Mouse (Mus musculus): ENCODE results near the gene Tle6.

The Tle6 gene

DNA sequence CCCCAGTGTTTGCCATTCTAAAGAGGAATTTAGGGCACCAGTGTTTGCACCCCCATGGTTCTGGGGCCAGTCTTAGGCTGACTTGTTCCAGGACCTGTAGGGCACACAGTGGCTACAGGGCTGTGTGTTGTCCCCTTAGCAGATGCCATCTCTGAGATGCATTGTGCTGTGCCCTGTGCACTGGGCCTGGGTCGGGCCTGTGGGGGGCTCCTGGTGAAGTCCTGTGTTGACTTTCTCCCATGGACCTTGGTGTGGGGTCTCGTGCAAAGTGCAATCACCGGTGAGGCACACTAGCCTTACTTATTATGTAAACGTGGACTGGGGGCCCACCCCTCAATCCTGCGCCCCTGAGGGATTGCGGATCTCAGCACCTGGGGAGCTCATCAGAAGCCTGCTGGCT is 38.5 kb downstream of the Tle6 start:
- DNase-seq (ENCODE audit: low spot score) = no peak

DNA sequence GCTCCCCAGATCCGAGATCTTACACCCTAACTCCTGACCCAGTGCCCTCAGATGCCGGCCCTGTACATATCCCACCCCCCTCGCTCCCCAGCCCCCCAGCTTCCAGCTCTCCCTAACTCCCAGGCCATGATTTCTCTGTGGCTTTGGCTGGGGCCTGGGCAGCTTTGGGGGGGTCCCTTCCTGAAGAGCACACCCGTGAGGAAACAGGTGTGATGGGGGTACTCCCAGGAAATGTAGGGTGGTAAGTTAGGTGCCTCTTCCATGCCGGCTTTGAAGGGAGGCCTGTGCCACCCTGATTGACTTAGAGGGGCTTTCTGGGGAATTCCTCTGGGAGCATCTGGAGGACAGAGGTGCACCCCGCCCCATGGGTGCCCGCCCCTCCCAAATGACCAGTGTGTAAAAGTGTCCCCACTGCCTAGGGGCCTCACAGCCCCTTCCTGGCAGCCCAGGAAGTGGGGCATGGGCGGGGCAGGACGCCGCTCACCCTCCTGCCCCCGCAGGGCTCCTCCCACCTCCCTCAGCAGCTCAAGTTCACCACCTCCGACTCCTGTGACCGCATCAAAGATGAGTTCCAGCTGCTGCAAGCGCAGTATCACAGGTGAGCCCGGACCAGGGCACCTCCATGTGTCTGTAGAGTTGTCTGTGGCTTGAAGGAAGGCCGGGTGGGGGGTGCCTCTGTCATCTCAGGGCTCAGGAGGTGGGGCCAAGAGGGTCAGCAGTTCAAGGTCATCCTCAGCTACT is 40.0 kb downstream of the Tle6 start:
- DNase-seq (ENCODE audit: low spot score) = peak; percentile 94

DNA sequence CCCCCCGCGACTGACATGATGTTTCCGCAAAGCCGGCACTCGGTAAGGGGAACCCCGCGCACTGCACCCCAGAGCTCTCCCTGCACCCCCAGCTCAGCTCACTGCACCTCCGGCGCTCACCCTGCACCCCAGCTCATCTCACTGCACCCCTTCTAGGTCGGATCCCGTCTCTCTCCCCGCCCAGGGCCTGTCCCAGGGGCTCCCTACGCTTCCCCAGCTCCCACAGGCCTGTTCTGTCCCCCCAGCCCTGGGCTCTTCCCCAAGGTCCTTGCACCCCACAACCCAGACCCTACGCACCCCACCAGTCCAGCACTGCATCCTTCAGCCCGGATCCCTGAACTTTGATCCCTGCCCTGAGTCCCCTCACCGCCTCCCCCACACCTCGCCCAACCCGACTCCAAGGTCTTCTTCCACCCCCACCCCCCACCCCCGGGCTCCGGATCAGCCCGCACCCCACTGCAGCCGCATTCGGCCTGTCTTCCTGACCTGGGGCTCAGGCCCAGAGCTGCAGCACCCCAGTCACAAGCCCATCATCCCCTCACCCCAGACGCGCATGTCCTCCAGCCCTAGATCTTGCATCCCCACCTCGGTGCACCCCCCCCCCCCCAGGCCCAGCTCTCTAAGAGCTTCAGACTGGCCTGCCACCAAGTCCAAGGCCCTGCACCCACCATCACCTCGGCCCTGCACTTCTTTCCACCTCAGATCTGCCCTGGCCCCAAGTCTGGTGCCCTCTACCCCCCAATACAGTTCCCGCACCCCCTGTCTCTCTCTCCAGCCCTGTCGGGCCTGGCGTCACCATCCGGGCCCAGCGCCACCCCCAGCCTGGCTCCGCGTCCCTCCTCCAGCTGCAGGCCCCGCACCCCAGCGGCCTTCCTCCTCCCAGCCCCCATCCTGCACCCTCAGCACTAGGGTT is 41.0 kb downstream of the Tle6 start:
- peak; percentile 63 for DNase-seq (ENCODE audit: low spot score)

DNA sequence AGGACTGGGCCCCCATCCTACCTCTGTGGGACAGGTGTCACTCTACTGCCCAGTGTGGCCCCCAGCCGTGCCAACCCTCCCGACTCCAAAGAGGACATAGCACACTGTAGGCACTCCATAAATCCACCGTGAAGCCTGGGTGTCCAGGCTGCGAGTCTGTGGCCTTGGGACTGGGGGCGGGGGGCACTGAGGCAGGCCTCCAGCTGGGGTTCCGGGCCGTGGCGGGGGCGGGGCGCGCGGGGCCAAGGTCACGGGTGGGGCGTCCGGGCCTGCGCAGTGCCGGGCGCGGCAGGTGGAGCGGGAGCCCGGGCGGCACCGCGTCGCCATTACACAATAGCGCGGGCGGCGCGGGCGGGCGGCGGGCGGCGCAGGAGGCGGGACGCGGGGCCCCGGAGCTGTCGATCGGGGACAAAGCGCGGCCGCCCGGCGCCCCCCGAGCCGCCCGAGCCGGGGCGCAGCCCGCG is 41.7 kb downstream of the Tle6 start, which contains the start of gene Aes:
TSS of gene Aes (plus strand) at position 326 of the 464 bp plus-strand sequence.
- peak; percentile 74 for DNase-seq (ENCODE audit: low spot score)

DNA sequence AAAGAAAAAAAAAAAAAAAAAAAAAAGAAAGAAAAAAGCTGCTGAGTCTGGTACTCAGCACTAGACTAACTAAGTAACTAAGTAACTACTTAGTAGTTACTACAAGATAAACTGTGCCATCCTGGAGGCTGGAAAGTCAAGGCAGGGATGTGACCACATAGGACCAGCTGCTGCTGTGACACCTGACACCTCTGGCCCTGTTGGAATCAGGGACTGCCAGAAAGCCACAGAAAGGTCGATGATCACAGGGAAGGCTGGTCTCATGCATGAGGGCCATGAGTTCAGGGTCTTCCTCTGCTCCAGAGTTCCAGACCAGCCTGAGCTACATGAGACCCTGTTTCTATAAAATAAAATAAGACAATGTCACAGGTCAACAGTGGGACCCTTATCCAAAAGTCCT is 43.4 kb downstream of the Tle6 start:
- DNase-seq (ENCODE audit: low spot score) = no peak

DNA sequence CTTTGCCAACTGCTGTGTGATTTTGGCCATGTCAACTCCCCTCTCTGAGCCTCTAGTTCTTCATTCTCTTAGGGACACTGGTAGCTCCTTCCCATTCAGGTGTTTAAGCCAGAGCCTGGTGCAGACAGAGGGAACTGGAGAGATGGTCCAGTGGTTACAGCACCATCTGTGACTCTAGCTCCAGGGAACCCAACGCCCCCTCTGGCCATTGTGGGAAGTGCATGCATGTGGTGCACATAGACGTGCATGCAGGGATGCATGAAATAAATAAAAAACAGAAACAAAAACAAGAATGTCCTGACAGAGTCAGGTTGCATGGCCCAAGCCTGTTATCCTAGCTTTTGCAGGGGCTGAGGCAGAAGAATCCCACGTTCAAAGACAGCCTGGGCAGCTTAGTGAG is 44.6 kb downstream of the Tle6 start:
- no peak for DNase-seq (ENCODE audit: low spot score)

DNA sequence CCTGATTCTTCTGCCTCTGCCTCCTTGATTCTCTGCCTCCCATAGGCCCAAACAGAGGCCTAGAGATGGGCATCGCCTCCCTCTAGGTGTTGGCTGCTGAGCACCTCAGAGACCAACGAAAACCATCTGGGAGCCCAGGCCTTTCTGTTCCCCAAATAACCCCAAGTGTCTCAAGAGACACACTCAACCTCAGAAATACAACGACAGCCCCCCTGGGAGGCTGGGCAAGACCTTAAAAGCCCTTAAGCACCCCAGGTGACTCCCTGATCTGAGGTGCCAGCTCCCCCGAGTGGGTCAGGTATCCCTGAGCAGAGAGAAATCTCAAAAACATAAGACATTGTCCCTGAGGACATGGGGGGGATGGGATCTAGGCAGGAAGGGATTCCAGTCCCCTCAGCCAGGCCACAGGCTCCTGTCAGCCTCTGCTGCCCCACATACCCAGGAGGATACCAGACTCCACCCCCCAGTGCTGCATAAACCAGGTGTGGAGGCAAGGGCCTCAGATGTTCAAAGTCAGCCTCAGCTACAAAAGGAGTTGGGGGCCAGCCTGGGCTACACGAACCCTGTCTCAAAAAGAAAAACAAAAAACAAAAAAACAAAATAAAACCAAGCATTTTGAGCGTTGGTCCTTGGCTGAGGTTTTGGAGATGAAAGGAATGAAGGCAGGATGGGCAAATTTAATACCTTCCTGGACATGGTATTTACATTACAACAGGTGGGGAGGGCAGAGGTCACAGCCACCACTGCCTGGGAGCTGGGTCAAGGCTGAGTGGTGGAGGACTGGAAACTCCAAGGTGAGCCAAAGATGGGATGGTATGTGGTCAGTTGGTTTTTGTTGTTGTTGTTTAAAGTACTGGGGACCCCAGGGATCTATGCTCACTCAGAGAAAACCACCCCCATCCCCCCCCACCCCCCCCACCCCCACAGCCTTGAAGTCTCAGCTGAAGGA is 46.8 kb downstream of the Tle6 start:
- DNase-seq (ENCODE audit: low spot score) = no peak

DNA sequence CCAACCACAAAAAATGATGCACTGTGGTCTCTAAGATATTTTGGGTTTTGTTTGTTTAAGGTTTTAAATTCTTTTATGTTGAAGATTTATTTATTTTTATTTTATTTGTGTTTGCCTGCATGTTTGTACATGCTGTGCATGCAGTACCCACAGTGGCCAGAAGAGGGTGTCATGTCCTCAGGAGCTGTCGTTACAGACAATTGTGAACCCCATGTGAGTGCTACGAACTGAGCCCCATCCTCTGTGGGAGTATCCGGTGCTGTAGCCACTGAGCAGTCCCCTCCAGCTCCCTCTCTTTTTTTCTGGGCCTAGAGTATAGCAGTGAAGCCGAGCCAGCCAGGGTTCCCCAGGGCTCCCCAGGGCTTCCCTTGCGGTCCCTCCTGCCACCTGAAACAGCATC is 47.6 kb downstream of the Tle6 start:
- DNase-seq (ENCODE audit: low spot score) = peak; percentile 47

DNA sequence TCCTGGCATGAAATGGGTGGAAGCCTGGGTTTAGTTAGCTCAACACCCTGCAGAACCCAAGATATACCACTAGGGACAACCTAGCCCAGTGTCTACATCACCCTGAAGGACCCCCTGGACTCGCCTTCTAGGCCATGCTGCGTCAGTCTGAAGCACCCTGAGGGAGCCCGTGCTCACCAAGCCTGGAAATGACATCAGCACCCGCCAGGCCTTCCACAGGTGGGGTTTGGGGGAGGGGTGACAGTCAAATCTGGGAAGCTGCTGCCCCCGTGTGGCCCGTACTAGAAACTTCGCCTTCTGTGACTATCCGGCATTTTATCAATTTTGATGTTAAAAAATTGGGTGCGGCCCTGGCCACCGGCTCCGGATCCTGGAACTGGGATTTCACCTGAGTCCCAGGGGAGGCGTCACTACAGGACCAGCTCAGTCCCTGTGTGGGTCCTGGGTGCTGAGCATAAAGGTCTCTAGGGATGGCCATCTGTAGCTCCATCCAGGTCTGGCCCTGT is 49.2 kb downstream of the Tle6 start:
- peak; percentile 93 for DNase-seq (ENCODE audit: low spot score)

DNA sequence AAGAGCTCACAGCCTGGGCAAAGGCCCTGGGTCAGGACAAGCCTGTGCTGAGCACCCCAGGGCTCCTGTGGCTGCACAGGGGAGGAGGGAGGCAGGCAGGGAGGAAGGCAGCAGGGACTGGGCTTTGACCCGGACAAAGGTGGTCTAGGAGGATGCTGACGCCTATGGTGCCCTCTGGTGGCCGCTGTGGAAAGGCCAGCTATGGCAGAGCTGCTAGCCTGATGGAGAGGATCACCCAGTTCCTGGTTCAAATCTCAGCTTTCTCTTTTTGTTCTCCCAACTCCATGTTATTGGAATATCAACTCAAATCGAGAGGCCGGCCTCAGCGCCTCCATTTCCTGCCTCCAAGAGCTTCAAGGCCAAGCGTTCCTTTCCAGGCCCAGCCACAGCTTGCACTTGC is 50.6 kb downstream of the Tle6 start:
- peak; percentile 72 for DNase-seq (ENCODE audit: low spot score)

DNA sequence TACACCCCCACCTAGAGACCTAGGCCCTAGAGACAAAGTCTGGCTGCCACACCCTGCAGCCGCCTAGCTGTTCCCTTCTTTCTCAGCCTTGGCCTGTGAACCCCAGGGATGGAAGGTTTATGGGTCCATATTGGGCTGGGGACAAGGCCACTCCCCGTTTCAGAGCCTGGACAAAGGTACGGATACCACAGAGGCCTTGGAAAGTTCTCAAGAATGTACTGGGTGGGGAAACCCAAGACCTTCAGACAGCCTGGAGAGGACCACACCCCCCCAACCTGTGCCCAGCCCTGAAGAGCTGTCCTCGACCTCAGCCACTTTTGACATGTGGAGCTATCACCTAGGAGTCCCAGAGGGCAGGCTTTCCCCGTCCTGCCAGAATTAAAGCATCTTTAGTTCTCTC is 51.9 kb downstream of the Tle6 start:
- no peak for DNase-seq (ENCODE audit: low spot score)

DNA sequence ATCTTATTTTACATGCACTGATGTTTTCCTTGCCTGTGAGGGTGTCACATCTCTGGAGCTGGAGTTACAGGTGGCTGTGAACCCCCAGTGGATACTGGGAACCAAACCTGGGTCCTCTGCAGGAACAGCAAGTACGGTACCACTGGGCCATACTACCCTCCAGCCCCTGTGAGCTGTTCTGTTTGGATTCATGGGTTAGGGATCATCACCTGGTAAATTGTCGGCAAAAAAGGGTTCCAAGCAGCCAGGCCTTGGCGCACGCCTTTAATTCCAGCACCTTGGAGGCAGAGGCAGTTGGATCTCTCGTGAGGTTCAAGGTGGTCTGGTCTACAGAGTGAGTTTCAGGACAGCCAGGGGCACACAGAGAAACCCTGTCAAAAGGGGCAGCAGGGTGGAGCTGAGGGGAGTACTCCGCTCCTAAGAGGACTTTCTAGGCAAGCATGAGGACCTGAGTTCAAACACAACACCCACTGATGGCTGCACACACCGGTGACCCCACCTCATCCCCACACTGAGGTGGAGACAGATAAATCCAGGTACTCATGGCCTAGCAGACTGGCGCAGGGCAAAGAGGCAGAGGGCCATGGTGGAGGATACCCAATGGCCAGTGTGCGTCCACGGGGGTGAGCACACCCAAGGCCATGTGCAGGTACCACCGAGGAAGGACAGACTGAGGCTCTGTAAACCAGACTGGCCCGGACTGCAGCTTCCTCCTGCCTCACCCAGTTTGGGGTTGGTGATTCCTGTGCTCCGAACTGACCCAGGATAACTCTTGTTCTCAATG is 53.9 kb downstream of the Tle6 start:
- no peak for DNase-seq (ENCODE audit: low spot score)

DNA sequence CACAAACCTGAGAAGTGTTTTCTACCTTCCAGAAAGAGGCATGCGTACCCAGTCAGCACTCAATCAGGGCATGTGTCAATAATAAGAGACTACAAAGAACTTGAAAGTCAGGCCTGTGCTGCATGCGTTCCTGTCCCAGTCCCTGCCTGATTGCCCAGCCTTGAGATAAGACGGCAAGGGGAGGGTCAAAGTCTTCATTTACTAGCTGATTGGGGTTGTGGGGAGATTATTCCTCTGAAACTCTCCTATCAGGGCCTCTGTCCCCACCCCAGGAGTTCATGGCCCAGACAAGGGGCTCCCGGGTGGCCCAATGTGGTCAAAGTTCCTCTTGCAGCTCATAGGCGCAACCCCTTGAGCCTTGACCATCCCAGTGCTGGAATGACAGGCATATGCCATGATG is 54.5 kb downstream of the Tle6 start:
- DNase-seq (ENCODE audit: low spot score) = no peak

DNA sequence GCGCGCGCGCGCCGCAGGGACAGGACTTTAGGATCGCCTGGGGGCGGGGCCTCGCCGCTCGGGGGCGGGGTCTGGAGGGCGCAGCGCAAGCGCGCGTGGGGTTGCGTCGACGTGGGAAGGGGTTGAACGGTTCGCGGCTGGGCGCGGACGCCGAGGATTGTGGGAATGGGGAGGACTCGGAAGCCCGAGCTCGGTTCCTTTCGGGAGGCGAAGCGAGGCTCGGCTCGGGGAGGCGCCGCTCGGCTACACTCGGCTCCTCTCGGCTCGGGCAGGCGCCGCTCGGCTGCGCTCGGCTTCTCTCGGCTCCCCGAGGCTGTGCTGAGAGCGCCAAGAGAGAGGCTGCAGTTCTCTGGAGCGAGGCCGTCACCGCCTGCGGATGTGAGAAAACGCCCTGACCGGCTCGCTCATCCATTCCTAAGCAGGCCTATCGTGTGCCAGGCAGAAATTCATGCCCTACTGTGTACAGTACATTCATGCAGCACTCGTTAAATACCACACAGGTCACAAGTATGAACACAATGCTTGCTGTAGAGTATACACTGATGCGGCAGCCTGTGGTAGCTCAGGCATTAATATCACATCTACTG is 55.6 kb downstream of the Tle6 start, which contains the start of gene Gna11:
TSS of gene Gna11 (minus strand) at position 30 of the 587 bp plus-strand sequence.
- peak; percentile 99 for DNase-seq (ENCODE audit: low spot score)

DNA sequence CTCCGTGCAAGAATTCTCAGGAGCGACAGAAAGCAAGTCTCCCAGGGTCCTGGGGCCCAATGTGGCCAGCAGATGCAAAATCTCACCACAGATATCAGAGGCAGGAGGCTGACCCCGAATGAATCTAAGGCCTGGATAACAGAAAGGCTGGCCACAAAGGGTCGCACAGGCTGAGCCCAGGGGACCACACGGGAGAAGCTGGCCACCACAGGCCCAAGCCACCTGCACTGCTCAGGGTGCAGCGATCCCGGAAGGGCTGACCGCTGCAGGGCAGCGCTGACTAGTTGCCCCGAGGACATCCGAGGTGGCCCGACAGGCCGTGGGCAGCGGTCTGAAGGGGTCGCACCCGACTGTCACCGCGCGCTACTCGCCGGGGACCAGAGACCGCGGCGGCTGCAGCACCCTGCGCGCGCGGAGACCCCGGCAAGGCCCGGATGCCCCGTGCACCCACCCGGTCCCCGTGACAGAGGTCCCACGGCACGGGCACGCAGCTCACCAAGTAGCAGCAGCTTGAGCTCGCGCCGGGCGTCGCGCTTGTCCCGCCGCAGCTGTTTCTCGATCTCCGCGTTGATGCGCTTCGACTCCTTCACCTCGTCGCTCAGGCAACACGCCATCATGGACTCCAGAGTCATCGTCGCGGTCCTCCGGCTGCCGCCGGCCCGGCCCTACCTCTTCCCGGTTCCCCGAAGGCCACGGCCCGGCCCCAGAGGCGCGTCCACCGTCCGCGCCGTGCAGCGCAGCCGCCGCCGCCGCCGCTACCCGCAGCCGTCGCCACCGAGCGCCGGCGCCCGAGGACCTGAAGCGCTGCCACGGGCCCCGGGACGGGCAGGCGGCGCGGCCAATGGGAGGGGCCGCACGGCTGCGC is 56.3 kb downstream of the Tle6 start:
- no peak for DNase-seq (ENCODE audit: low spot score)

DNA sequence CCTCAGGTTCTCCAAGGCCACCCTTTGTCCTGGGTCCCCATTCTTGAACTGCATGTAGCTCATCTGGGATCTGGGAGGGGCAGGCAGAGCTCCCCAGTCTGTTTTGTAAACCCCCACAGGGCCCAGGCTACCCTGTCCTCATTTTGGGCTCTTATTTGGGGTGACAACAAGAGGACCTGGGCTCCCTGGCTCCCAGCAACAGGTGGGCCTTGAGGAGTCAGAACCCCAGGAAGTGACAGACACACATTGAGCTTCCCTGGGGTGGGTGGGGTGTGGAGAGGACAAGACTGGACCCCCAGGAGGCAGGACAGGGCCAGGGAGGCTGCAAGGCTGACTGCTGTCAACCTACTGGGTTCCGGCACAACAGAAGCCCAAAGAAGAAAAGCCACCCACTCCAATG is 57.2 kb downstream of the Tle6 start:
- DNase-seq (ENCODE audit: low spot score) = no peak

DNA sequence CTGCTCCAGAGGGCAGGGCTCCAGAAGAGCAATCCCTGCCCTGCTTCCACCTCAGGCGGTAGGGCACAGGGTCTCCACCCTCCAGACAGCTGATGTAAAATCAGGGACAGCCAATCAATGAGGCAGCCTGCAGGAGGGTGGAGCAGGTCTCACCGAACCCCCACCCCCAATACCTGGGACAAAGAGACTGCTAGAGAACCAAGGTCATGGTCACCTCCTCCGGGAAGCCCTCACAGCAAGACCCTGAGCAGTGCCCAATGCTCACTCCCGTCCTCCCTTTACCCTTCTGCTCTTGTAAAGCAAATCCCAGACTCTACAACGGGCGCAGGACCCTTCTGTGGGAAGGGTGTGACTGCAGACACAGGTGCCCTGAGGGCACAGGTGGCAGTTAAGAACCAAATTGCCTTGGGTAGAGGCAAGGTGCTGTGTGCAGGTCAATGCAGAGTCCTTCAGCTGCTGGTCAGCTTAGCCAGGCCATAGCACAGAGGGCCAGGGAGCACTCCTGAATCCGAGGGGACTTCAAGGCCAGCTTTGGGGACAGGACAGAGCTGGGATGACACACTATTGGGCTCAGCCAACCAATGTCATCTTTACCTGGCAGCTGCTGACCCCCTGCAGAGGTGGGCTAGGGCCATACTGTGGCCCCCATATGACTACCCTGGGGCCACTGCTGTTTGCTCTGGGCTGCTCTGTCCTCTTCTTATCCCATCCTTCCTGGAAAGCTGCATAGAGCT is 58.0 kb downstream of the Tle6 start:
- DNase-seq (ENCODE audit: low spot score) = no peak

DNA sequence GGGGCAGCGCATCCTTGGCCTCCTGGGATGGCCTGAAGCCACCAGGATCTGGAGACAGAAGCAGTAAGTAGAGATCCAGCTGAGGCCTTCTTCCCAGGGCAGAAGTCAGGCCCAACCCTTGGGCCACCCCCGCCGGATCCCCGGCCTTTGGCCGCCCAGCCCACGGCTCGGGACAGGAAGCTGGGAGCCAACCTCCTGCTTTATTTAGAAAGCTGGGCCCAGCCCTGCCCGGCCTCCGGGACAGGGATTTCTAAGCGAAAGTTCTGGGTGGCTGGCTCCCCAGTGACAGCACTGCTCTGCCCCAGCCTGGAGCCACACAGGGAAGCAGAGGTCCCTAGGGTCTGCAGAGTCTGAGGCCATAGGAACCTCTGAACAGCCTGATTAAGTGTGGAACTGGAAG is 59.1 kb downstream of the Tle6 start:
- no peak for DNase-seq (ENCODE audit: low spot score)

DNA sequence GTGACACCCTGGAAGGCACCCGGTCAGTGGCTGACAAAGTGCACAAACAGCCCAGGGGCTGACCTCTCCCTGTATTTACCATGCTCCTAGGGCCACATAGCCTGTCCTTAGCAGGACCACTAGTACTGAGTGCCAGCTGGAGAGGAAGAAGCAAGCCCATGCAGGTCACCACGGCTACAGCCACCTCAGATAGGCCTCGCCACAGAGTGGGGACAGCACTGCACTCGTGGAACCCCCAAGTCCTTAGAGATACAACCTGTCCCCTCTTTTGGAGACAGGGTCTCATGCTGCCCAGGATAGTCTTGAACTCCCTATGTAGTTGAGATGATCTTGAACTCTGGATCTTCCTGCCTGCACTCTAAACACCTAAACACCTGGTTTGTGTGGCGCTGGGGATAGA is 59.5 kb downstream of the Tle6 start:
- DNase-seq (ENCODE audit: low spot score) = no peak

Data from T-cell, adult 2 months (primary cell).